Mouse (Mus musculus): ENCODE results near the gene Tnnt2. TPM values are rescaled to one million over a fixed set of nuclear protein-coding genes. Genes with fewer than 3 reads are reported as not detected.
A peak's percentile ranks its signal among the peaks of the same experiment; 100 is the strongest.

Gene Tnnt2
- polyA plus RNA-seq, 1 experiment = not detected

GRCm38 (mm10) chr1:135799109-135799627, 37.0 kb upstream of the Tnnt2 start:
- Histone ChIP-seq H3K4me1 (ENCODE audit: control insufficient read depth, insufficient read depth, low read length) (no peaks in the 10 kb centered on the region), H3K27ac (ENCODE audit: insufficient read depth, low read depth, low read length) (no peak overlapping the region), H3K4me3 (ENCODE audit: insufficient read depth, low read length) (no peak overlapping the region)
- no peak for TF ChIP-seq POLR2A (IDR thresholded peaks at IDR 0.05; ENCODE audit: borderline replicate concordance, low read depth, low read length)
- no peak for TF ChIP-seq CTCF (IDR thresholded peaks at IDR 0.05; ENCODE audit: low read depth, low read length)

DNA sequence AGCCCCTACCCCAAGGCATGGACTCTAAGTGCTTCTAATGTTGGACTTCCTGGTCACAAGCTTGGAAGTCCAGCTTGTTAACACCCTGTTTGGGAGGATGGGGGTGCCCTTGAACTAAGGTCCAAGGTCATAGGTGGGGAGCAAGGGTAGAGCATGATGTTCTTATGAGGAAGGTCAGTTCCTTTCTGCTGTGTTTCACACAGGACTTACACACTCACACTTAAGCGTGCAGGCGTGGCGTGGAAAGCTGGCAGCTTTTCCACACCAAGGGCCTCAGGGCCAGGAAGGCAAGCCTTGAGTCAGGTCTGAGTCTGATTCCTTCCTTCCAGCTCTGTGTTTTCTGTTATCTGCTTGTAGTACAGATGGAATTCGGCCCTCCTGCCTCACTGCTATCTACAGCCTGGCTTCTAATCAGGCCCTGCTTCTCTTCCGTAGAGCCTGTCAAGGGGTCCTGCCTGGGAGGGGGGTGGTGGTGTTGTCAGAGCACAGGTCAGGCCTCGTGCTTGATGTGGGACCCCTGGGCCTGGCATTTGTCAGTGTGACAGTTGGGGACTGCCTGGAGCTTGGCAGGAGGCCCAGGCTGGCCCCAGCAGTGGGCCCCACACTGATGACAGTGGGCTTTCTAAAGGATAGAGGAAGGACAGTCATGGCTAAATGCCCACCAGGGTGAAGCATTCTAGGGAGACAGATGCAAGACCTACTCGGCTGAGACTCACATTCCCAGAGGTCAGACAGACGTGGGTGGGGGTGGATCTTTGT, 35.8 kb upstream of the Tnnt2 start:
- H3K4me1 ChIP-seq (ENCODE audit: control insufficient read depth, insufficient read depth, low read length) = no peaks in the 10 kb centered on the region
- no peak for TF ChIP-seq CTCF (IDR thresholded peaks at IDR 0.05; ENCODE audit: low read depth, low read length)
- TF ChIP-seq POLR2A (IDR thresholded peaks at IDR 0.05; ENCODE audit: borderline replicate concordance, low read depth, low read length) = no peak
- no peak overlapping the region for H3K27ac ChIP-seq (ENCODE audit: insufficient read depth, low read depth, low read length)
- H3K4me3 ChIP-seq (ENCODE audit: insufficient read depth, low read length) = no peak overlapping the region

GRCm38 (mm10) chr1:135807546-135807945, 28.6 kb upstream of the Tnnt2 start:
- Histone ChIP-seq H3K27ac (ENCODE audit: insufficient read depth, low read depth, low read length) (no peak overlapping the region), H3K4me3 (ENCODE audit: insufficient read depth, low read length) (no peak overlapping the region), H3K4me1 (ENCODE audit: control insufficient read depth, insufficient read depth, low read length) (0 out of 2 replicates have a peak, but pooled peaks cover 2% of the 10 kb centered on the region)
- TF ChIP-seq CTCF (IDR thresholded peaks at IDR 0.05; ENCODE audit: low read depth, low read length) (no peak), POLR2A (IDR thresholded peaks at IDR 0.05; ENCODE audit: borderline replicate concordance, low read depth, low read length) (no peak)

DNA sequence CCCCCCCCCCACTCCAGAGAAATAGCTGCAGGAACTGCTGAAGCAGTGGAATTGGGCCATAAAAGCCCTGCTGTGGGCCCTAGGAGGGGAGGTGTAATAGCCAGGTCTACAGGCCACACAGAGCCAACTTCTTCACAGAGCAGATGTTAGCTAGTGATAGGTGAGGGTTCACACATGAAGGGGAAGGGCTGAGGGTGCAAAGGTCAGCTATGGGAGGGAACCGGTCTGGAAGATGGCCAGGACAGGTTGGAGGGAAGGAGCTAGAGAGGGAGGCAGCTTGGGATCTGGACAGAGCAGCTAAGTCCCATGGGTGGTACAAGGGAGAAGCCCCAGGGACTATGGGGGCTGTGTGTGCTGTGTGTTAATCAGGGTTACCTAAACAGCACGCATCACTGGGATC, 26.0 kb upstream of the Tnnt2 start:
- no peak overlapping the region for H3K27ac ChIP-seq (ENCODE audit: insufficient read depth, low read depth, low read length)
- no peak overlapping the region for H3K4me3 ChIP-seq (ENCODE audit: insufficient read depth, low read length)
- H3K4me1 ChIP-seq (ENCODE audit: control insufficient read depth, insufficient read depth, low read length) = peaks cover 5% of the 10 kb centered on the region; the same call in 1 of the 2 replicates
- TF ChIP-seq POLR2A (IDR thresholded peaks at IDR 0.05; ENCODE audit: borderline replicate concordance, low read depth, low read length) (no peak), CTCF (IDR thresholded peaks at IDR 0.05; ENCODE audit: low read depth, low read length) (no peak)

DNA sequence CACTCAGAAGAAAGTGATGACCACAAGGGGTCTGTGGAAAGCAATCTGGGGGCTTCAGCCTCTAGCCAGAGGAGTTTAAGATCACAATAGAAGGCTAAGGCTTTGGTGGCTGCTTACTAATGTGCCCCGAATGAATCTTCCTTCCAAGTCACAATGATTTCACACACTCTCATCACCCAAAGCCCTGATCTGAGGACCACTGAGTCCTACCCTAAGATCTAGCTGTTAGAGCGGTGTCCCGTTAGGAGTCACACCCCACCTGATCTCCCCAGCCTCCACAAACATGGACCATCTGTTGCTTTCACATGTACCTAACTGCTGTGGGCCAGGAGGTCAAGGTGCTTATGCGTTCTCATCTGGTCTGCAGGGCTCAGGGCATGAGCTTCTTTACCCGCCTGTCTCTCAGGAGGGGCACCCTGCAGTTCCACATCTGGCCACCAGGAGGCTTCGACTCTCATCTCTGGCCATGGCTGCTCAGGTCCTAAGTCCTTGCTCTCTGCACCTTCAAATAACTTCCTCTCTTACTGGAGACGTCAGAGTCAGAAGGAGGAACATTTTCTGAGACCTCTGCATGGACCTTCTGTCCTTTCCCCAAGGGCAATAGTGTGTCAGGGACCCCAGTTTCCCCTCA, 25.0 kb upstream of the Tnnt2 start:
- Histone ChIP-seq H3K4me3 (ENCODE audit: insufficient read depth, low read length) (no peak overlapping the region), H3K4me1 (ENCODE audit: control insufficient read depth, insufficient read depth, low read length) (peaks cover 5% of the 10 kb centered on the region; the same call in 1 of the 2 replicates), H3K27ac (ENCODE audit: insufficient read depth, low read depth, low read length) (no peak overlapping the region)
- TF ChIP-seq POLR2A (IDR thresholded peaks at IDR 0.05; ENCODE audit: borderline replicate concordance, low read depth, low read length) = no peak
- TF ChIP-seq CTCF (IDR thresholded peaks at IDR 0.05; ENCODE audit: low read depth, low read length) = peak; percentile 72

DNA sequence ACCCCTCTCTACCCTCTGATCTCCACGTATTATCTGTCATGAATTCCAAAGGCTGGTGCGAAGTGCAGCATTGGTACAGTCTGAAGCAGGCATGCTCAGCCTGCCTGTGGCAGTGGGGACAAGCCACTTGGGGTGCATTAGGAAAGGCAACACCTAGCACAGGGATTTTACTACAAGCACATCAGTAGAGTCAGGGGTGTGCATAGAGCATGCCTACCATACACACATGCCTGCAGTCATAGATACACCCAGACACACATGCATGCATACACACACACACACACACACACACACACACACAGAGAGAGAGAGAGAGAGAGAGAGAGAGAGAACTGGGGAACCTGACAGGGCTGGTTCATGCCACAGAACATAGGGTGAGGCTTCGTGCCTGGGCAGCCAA, 23.9 kb upstream of the Tnnt2 start:
- H3K27ac ChIP-seq (ENCODE audit: insufficient read depth, low read depth, low read length) = no peak overlapping the region
- no peak overlapping the region for H3K4me3 ChIP-seq (ENCODE audit: insufficient read depth, low read length)
- H3K4me1 ChIP-seq (ENCODE audit: control insufficient read depth, insufficient read depth, low read length) = peaks cover 5% of the 10 kb centered on the region; the same call in 1 of the 2 replicates
- TF ChIP-seq POLR2A (IDR thresholded peaks at IDR 0.05; ENCODE audit: borderline replicate concordance, low read depth, low read length) = no peak
- no peak for TF ChIP-seq CTCF (IDR thresholded peaks at IDR 0.05; ENCODE audit: low read depth, low read length)

GRCm38 (mm10) chr1:135812618-135813017, 23.5 kb upstream of the Tnnt2 start:
- H3K4me1 ChIP-seq (ENCODE audit: control insufficient read depth, insufficient read depth, low read length) = peaks cover 5% of the 10 kb centered on the region; the same call in 1 of the 2 replicates
- TF ChIP-seq POLR2A (IDR thresholded peaks at IDR 0.05; ENCODE audit: borderline replicate concordance, low read depth, low read length) = no peak
- no peak for TF ChIP-seq CTCF (IDR thresholded peaks at IDR 0.05; ENCODE audit: low read depth, low read length)
- no peak overlapping the region for H3K4me3 ChIP-seq (ENCODE audit: insufficient read depth, low read length)
- H3K27ac ChIP-seq (ENCODE audit: insufficient read depth, low read depth, low read length) = no peak overlapping the region

GRCm38 (mm10) chr1:135813071-135813470, 23.1 kb upstream of the Tnnt2 start:
- H3K4me1 ChIP-seq (ENCODE audit: control insufficient read depth, insufficient read depth, low read length) = peaks cover 5% of the 10 kb centered on the region; the same call in 1 of the 2 replicates
- H3K27ac ChIP-seq (ENCODE audit: insufficient read depth, low read depth, low read length) = no peak overlapping the region
- H3K4me3 ChIP-seq (ENCODE audit: insufficient read depth, low read length) = no peak overlapping the region
- TF ChIP-seq POLR2A (IDR thresholded peaks at IDR 0.05; ENCODE audit: borderline replicate concordance, low read depth, low read length) (no peak), CTCF (IDR thresholded peaks at IDR 0.05; ENCODE audit: low read depth, low read length) (no peak)

DNA sequence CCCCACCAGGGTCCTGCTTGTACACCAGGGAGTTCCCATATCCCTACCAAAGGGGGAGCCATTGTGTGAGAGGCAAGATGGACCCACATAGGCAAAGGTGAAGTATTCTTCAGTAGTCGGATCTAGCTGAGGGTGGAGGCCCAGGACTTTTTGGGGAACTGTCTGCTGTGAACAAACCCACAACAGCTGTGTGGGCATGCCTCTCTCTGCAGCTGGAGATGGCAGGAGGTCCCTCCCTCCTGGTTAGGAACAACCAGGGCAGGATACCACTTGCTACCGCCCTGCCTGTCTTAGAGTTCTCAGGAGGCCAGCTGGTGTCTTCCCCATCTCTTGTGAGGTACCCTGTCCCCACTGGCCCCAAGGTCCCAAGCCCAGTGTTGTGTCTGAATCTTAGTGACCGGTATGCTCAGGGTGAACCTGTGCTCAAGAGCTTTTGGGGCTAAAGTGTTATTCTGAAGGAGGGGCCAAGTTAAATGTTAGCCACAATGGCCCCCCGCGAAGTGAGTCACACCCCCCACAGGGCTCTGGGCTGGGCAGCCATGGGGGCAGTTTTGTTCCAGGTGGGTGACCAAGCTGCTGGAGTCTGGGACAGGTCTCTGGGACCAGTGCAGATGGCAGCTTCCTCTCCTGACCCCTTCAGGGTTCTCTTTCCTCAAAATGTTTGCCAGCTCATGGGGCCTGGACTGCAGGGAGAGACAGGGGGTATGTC, 22.3 kb upstream of the Tnnt2 start:
- Histone ChIP-seq H3K4me1 (ENCODE audit: control insufficient read depth, insufficient read depth, low read length) (peaks cover 5% of the 10 kb centered on the region; the same call in 1 of the 2 replicates), H3K4me3 (ENCODE audit: insufficient read depth, low read length) (no peak overlapping the region), H3K27ac (ENCODE audit: insufficient read depth, low read depth, low read length) (no peak overlapping the region)
- TF ChIP-seq CTCF (IDR thresholded peaks at IDR 0.05; ENCODE audit: low read depth, low read length) (no peak), POLR2A (IDR thresholded peaks at IDR 0.05; ENCODE audit: borderline replicate concordance, low read depth, low read length) (no peak)
